Mouse (Mus musculus) megakaryocyte-erythroid progenitor cell, adult 5-6 weeks (primary cell): ENCODE results near the gene Fgfr2. TPM values are rescaled to one million over a fixed set of nuclear protein-coding genes. Genes with fewer than 3 reads are reported as not detected.
"Not testable (repeated sequence)": the region's sequence is repeated elsewhere in the genome, so short reads cannot be mapped to it uniquely, and the experiment has no call there.

Experiments used
- ATAC-seq: replicated peaks from 2 replicates; pipeline ENCODE4 v1.8.0; 2016; ENCODE audit warnings: mild to moderate bottlenecking, inconsistent platforms; ENCODE audit not compliant: severe bottlenecking, poor library complexity, low FRiP score, low TSS enrichment
- total RNA-seq, 2 experiments: library from RNA; stranded (forward) in 1 of 2; stranded (reverse) in 1 of 2; fragments of 200-1000, 215-1000 nt in 1 of 2; fragments of >200 nt in 1 of 2; fragmentation: Nextera tagmentation in 1 of 2; gene quantifications; 2 replicates each; pipeline ENCODE4 v1.2.3; 2014 to 2017

Fgfr2 gene
- total RNA-seq, 2 experiments from 2014 or later, result not detected

DNA sequence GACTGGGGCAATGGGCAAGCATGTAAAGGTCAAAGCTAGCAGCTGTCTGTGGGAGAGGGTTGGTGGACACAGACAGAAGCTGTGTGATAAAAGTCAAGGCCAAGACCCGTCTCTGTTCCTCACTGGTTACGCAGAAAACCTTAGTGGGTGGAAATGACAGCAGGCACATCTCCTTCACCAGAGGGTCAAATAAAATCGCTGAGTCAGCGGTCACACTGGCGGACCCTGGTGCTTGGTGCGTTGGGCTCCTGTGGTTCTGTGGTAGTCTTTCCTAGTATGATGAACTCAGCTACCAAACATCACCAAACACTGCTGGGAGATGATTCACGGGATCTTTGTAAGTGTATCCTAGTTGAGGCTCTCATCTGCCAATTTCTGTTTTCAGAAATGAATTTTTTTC is 2493.2 kb downstream of the Fgfr2 start:
- no peak for ATAC-seq

DNA sequence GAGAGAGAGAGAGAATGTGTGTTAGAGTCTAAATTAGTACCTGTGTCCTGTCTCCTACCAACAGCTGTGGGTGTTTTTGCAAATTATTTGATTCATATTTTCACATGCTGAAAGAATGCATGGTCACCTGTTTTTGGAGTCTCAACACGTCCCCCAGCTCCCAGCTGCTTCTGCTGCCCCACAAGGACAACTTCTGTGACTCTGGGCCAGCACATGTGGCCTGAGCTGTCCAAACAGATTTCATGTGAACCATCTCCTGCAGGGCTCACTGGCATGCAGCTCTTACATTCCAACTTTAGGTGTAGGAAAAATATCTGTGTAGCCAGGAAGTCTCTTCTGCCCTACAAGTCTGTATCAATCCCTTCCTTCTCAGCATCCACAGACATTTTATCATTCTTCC is 2494.5 kb downstream of the Fgfr2 start:
- ATAC-seq, result no peak

DNA sequence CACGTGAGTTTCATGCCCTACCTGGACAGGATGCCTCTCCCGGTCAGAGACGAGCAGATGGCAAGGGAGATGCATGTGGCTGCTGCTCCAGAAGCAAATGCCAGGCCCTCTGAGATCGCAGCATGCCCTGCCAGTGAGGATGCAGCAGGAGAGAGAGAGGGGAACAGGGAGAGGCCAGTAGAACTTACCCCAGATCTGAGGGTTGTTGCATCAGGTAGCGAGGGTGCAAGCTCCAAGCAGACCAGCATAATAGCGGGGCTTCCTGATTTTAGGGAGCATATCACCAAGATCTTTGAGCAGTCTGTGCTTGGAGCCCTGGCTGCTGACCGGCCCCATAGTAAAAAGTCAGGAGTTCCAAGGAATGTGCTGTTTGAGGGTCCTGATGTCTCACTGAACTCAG is 2497.8 kb downstream of the Fgfr2 start:
- ATAC-seq, result no peak

DNA sequence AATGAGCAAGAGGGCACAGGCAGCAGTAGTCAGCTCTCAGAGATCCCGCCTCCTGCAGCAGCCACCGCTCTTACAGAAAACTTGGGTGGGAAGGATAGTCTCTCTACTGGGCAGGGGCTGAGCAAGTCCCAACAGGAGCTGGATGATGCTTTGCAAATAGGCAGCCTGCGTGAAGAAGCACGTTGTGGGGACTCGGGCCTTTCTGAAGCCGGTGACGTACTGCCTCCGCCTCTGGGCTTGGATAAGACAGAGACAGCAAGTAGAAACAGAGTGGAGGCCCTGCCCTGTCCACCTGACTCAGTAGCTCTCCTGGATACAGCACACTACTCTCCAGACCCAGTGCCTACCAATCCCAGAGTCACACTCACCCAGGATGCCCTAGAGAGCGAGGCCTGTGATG is 2498.9 kb downstream of the Fgfr2 start:
- ATAC-seq, result no peak

DNA sequence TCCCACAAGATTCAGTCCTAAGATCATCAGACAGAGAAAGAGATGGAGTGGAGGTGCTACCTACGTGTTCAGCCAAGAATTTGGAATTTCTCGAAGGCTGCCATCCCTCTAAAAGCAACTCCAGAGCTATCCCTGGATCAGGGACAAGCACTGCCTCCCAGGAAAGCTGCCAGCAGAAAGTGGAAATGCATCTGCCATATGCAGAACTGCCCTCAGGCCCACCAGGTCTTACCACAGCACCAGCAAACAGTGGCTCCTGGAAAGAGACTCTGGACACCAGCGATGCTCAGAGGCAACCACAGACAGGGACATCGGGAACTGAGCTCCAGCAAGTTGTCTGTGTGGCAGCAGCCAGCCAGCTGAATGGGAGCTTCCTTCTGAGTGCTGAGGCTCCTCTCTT is 2500.8 kb downstream of the Fgfr2 start:
- no peak for ATAC-seq

DNA sequence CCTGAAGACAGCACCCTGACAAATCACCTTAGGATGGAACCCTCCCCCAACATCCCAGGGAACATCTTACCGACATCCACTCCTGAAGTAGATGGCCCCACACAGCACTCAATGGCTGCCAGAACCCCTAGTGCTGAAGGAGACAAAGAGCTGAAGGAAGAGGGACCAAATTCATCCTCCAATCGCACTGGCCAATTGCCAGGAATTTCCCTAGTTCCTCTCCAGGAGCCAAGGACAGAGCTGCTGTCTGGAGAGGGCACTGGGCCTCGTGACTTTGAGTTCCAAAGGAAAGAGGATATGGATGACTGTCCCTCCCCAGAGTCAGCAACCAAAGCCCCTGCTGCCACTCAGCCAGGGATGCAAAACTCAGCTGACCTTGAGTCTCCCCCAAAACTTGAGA is 2501.2 kb downstream of the Fgfr2 start:
- ATAC-seq, result no peak

DNA sequence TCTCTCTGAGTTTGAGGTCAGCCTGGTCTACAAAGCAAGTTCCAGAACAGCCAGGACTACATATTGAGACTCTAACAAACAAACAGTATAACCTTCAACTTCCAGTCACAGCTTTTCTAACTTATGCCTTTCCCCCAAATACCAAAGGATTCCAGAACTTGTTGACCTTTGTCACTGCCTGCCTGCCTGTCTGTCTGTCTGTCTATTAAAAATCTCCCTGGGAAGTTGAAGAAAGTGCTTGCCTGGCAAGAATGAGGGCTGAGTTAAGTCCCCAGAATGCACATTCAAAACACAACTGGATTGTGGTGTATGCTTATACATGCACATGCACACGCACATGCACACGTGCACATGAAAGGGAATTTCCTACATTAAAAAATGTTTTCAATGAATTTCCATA is 2502.1 kb downstream of the Fgfr2 start:
- no peak for ATAC-seq

DNA sequence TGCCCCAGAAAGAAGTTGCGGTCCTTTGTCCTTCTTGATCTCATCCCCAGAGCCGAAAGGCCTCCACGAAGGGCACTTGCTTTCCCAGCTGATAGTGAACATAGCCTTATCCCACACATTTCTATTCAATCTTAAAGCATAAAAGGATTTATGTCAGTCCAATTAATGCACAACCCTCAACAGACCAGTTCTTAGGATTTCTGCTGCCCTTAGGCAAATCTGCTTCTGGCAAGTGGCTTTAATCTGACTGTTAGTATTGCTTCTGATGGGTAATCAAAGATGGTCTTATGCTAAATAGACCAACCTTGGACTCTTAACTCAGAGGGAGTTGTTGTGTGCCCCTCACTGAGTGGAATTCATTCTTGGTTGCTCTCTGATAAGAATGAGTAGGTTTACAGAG is 2505.6 kb downstream of the Fgfr2 start:
- ATAC-seq, result no peak

DNA sequence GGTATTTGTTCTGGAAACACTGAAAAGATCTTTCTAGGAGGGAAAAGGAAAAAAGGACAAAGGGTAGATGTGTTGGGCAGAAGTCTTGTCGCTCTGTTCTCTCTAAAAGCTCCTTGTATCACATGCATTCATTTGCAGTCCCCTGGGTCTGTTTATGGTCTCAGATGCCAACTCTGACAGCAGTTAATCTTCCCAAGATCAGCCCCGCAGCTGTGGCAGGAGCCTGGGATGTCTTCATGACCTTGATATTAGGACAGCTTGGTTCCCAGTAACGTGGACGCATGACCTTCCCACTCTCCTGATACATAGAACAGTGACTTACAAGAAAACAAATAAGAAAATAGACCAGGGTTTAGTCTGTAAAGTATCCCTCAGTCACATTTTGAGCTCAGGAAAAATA is 2509.2 kb downstream of the Fgfr2 start:
- no peak for ATAC-seq

DNA sequence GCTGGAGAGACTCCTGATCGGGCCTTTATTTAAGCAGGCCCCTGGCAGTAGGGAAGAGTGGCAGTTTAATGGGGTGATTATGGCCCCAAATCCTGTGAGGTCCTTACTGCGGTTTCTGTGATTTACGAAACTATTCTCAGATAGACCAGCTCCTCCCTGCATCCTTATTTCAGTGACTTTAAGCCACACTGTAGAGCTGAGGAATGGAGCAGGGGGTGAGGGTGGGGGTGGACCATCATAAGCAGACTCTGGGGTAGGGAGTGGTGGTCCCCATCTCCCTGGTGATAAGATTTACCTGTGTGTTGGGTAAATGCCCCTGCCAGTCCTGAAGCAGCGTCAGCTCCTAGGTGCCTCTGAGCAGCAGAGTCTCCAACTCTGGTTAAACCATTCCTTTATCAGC is 2516.2 kb downstream of the Fgfr2 start:
- ATAC-seq, result no peak

DNA sequence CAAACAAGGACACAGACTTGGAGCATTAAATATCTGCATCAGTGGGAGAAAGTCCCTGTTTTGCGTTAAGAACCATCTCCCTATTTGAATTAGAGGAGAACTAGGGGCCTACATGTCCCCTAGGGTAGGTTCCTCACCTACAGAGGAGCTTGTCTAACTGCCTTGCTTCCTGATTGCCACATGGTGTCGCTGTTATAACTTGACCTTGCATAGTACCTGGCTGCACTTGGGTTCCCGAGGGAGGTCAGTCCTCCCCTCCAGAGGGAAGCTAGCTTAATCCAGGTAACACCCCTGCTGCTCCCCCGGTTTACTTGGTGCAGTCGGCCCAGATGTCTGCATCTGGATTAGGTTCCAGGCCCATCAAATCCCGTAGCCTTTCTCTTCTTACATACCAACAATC is 2518.0 kb downstream of the Fgfr2 start:
- peak; percentile 85 for ATAC-seq

DNA sequence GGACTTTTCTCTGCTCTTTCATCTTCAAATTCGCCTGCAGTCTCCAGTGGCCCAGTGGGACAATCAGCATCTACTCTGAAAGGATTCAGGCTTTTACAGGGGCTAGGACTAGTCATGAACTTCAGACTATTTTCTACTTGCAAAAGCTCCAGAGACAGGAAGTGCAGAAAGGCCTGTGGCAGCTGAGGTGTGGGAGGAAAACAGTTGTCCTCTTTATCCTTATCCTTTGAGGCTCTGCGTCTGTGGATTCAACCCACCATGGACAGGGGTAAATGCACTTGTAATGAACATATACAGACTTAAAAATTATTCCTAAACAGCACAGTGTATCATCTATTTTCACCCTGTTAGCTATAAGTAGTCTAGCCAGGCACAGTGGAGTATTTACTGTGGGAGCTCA is 2518.8 kb downstream of the Fgfr2 start:
- no peak for ATAC-seq

DNA sequence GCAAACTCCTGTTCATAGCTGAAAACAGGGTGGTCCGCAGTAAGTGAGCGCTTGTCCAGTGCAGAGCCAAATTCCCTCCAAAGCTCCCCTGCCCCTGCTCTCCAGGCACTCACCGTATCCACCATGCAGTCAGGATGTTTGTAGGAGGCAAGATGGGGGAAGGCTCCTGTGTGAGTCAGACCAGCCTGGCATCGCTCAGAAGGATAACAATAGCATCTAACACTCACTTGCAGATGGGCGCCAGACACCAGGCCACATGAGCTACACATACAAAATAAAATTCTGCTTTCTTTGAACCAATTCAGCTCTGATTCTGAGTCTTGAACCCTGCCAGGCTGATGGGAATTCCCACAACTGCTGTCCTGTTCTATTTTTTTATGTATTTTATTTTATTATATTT is 2519.6 kb downstream of the Fgfr2 start:
- no peak for ATAC-seq

DNA sequence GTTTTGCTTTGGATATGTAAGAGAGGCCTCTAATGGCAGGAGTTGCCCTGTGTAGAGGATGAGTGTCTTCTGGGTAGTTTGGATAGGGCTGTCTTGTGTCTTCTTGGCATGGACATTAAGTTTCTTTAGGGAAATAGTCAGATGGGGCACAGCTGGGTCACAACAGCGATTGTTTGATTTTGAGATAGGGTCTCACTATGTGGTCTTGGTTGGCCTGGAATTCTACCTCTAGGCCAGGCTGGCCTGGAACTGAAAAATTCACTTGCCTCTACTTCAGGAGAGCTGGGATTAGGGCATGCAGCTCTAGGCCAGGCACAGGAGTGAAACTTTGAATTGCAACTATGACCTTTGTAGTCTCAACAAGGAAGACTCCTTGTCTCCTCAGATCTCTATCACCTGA is 2520.3 kb downstream of the Fgfr2 start:
- ATAC-seq, result no peak

DNA sequence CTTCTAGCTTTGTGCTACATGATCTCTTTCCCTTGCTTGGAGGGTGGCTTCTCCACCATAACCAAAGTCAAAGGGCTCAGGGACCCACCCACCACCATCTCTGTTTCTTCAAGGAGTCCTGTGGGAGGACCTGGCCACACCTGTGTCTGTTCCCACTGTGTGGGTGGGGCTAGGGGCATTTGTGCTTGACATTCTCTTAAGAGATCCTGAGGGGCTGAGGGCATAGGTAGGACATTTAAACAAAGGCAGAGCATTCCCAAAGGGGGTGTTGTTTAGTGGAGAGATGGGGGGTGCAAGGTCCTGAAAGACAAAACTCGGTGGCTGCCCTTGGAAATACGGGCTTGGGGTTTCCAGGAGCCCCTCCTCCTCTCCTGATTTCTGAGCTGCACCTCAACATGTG is 2522.6 kb downstream of the Fgfr2 start:
- no peak for ATAC-seq

DNA sequence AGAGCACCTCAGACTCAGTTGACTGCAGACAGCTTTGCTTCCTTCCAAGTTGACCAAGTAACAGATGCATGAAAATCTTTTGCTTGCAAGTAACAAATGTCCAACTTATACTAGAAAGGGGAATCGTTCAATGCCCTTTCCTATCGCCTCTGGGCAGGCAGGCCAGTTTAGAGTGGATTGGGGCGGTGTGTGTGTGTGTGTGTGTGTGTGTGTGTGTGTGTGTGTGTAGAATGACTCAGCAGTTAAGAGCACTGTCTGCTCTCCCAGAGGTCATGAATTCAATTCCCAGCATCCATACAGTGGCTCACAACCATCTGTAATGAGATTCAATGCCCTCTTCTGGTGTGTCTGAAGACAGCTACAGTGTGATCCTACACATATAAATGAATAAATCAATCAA is 2523.1 kb downstream of the Fgfr2 start:
- ATAC-seq, result no peak

DNA sequence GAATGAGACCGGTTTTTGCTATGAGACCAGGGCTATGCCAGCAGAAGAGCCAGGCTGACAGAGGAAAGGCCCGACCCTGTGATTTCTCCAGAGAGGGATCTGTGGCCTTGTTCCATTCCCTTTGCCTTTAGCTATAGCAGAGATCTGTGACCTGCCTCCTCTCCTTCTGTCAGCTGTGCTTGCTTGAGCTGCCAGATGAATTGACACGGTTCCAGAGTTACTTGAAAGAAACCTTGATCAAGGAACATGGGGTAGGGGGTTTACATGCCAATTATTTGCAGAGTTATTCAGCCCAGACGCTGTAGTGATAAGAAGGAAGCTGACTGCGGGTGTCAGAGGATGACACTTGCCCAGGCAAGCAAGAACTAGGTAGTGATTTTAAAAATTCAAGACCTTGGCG is 2525.6 kb downstream of the Fgfr2 start:
- ATAC-seq, result no peak

DNA sequence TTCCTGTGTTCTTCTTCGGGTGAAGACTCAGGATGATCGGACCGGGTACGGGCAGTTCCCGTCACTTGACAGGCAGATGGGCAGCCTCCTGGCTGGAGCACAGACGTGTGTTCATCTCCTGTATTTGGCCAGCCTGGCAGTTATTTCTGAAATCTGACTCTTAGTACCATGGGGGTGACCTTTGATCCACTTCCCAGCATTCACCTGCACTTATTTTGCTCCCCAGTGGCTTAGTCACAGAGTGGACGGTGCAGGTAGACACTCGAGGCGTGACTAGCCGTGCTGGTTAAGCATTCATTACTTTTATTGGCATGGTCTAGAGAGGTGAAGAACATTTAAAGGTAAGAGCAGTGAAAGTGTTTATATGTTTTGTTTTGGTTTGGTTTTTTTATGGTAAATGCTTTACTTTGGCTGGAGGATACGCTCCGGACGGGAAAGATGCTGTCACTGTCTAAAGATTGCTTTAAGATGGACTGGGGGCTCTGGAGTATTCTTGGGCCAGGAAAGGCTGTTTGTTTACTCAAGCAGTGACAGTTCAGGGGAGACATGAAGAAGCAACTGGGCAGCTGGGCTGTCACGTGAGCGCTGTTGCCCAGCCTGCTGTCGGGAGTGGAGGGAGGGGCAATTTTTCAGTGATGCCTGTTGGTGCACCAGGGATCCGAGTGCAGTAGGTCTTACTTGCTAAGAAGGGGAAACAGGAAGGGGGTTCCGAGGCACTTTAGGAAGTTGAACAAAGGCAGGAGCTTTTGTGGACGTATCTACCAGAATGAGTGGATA is 2526.9 kb downstream of the Fgfr2 start:
- not testable (repeated sequence) for ATAC-seq

DNA sequence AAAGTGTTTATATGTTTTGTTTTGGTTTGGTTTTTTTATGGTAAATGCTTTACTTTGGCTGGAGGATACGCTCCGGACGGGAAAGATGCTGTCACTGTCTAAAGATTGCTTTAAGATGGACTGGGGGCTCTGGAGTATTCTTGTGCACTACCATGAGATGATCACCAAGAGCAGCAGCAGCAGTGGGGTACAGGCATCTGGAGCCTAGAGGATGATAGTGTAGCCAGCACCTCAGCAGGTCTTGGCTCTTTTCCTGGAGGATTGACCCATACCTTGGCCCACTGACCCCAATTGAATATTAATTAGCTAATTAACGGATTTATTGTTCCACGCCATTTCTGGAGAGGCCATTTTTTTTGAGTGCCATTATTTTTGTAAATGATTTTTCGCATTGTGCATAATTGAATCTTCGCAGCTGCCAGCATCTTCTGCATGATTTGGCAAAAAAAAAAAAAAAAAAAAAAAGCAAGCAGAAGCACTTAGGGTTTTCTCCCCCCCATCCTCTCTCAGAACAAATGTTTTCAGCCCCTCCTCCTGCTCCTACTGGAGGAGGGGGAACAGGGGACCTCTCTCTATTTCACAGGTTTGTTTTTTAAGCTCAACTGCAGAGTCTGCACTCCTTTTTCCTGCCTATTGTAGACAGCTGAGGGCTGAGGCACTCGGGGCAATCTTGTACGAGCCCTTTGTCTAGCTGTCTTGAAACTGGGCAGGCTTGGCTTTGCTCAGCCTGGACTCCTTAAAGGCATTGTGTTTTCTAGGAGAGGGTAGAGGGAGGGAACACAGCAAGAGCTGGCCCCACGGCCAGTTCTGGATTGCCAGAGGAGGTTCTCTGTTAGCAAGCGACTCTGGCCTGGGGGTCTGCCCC is 2529.5 kb downstream of the Fgfr2 start:
- ATAC-seq, result peak; percentile 74

DNA sequence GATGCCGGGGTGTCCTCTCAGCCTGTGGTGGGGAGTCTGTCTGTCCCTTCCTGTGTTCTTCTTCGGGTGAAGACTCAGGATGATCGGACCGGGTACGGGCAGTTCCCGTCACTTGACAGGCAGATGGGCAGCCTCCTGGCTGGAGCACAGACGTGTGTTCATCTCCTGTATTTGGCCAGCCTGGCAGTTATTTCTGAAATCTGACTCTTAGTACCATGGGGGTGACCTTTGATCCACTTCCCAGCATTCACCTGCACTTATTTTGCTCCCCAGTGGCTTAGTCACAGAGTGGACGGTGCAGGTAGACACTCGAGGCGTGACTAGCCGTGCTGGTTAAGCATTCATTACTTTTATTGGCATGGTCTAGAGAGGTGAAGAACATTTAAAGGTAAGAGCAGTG is 2530.2 kb downstream of the Fgfr2 start:
- ATAC-seq, result not testable (repeated sequence)

DNA sequence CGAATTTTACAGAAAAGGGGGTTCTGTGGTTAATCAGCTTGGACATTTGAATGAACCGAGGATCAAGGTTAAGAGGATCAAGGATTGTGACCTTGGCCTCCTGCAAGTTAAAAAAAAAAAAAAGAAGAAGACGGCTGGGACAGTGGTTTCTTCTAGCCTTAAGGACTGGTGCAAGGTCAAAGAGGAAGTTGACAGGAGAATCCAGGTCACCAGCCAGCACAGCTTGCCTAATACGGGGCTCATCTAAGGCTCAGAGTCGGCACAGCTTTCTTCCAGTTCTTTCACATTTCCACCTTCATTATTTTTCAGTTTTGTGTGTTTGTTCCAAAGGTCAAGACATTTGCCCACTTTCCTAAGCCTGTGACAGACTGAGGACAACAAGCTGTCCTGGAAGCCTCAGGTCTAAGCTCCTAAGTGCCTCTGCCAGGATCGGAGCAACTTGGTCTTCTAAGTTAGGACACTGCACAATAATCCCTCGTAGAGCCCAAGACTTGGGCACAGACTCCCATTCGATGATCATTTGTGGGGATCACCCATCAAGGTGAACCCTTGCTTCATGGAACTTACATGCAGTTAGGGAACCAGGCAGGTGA is 2532.2 kb downstream of the Fgfr2 start:
- ATAC-seq, result no peak
